Mouse (Mus musculus): ENCODE data around the gene Myof.

GRCm38 (mm10) chr19:38014443-38014842 lies 28.9 kb downstream of the Myof start:
- no peak for TF ChIP-seq CTCF (conservative IDR thresholded peaks at IDR 0.05; ENCODE audit: insufficient read depth, insufficient read length, low read depth, low read length)
- no peak for TF ChIP-seq POLR2A (IDR thresholded peaks at IDR 0.05; ENCODE audit: low read depth, low read length)

Data from kidney, adult 2 months (tissue).